Mouse (Mus musculus) midbrain, embryonic 11.5 days (tissue): ENCODE measurements around the gene Prlh. TPM values are rescaled to one million over a fixed set of nuclear protein-coding genes. Genes with fewer than 3 reads are reported as not detected.

Source experiments
- ATAC-seq: fragments of 200-750 bp; cut with Nextera tagmentation; 2 replicates; pipeline ENCODE4 v1.8.0; 2017; ENCODE audit warnings: moderate TSS enrichment, moderate library complexity; ENCODE audit not compliant: low FRiP score
- DNase-seq: peaks from one replicate; pipeline ENCODE4 v3.0.0; 2015; ENCODE audit warnings: low spot score; ENCODE audit errors: missing footprints
- H3K27ac ChIP-seq: fragments of 300-500 bp; sonication (generic); 2 replicates; pipeline ENCODE4 v1.5.1; 2014; ENCODE audit warnings: low read depth, low read length
- H3K27me3 ChIP-seq: fragments of 300-500 bp; sonication (generic); 2 replicates; pipeline ENCODE4 v1.6.1; 2014; ENCODE audit warnings: mild to moderate bottlenecking, low read length, moderate library complexity, mixed read lengths; ENCODE audit not compliant: control insufficient read depth, insufficient read depth
- H3K36me3 ChIP-seq: fragments of 300-500 bp; sonication (generic); 2 replicates; pipeline ENCODE4 v1.6.1; 2014; ENCODE audit warnings: mild to moderate bottlenecking, low read length, moderate library complexity, mixed read lengths; ENCODE audit not compliant: control insufficient read depth, insufficient read depth
- H3K4me1 ChIP-seq: fragments of 300-500 bp; sonication (generic); 2 replicates; pipeline ENCODE4 v1.6.1; 2014; ENCODE audit warnings: low read length; ENCODE audit not compliant: control insufficient read depth, insufficient read depth
- H3K4me2 ChIP-seq: fragments of 300-500 bp; sonication (generic); 2 replicates; pipeline ENCODE4 v1.6.1; 2014; ENCODE audit warnings: mild to moderate bottlenecking, moderate library complexity
- H3K4me3 ChIP-seq: fragments of 300-500 bp; sonication (generic); 2 replicates; pipeline ENCODE4 v1.5.1; 2014; ENCODE audit warnings: low read depth, low read length
- H3K9ac ChIP-seq: fragments of 300-500 bp; sonication (generic); 2 replicates; pipeline ENCODE4 v1.6.1; 2014; ENCODE audit warnings: low read length
- H3K9me3 ChIP-seq: fragments of 300-500 bp; sonication (generic); 2 replicates; pipeline ENCODE4 v1.6.1; 2016; ENCODE audit warnings: low read length; ENCODE audit not compliant: control insufficient read depth
- WGBS: fragments of 180-500 bp; shearing (Covaris S2); extraction: QIAGEN DNeasy Blood & Tissue Kit; methylation state at CpG from one replicate; pipeline ENCODE4 v1.1.7; 2014; 5-methylcytosine and 5-hydroxymethylcytosine counted together
- polyA plus RNA-seq: library from polyadenylated mRNA; unstranded; fragments of >200 nt; fragmentation: Nextera tagmentation; extraction: Ambion mirVana; gene quantifications from 2 replicates; pipeline ENCODE4 v1.2.1, GENCODE M21; 2014

The Prlh gene
- polyA plus RNA-seq, 1 experiment from 2014 or later = not detected

GRCm38 (mm10) chr1:90981346-90981745 is 28.4 kb downstream of the Prlh start:
- WGBS = 70% methylated on average over 3 of the region's 3 CpGs
- DNase-seq (peak; percentile 69), ATAC-seq (no peak)
- Histone ChIP-seq H3K36me3 (no peaks in the 10 kb centered on the region), H3K4me1 (no peaks in the 10 kb centered on the region), H3K9me3 (no peaks in the 10 kb centered on the region), H3K9ac (no peak overlapping the region), H3K27ac (no peak overlapping the region), H3K4me2 (no peak overlapping the region), H3K27me3 (no peaks in the 10 kb centered on the region), H3K4me3 (no peak overlapping the region)

- no peak overlapping the region for H3K9ac ChIP-seq
- ATAC-seq (no peak), DNase-seq (peak; percentile 70)
- H3K36me3 ChIP-seq = no peaks in the 10 kb centered on the region
- peaks cover 8% of the 10 kb centered on the region for H3K4me1 ChIP-seq
- H3K9me3 ChIP-seq = no peaks in the 10 kb centered on the region
- H3K4me3 ChIP-seq = no peak overlapping the region
- no peak overlapping the region for H3K4me2 ChIP-seq
- H3K27ac ChIP-seq = no peak overlapping the region
- 82% methylated on average over 1 of the region's 1 CpGs for WGBS
- H3K27me3 ChIP-seq = no peaks in the 10 kb centered on the region; the same call in 1 of the 2 replicates
Measured at GRCm38 (mm10) chr1:90995916-90996315, 43.0 kb downstream of the Prlh start.

GRCm38 (mm10) chr1:90997136-90997535 is 44.2 kb downstream of the Prlh start:
- peak; percentile 62 for DNase-seq
- no peak for ATAC-seq
- Histone ChIP-seq H3K4me2 (no peak overlapping the region), H3K27ac (no peak overlapping the region), H3K36me3 (no peaks in the 10 kb centered on the region), H3K9ac (no peak overlapping the region), H3K4me3 (no peak overlapping the region), H3K4me1 (peaks cover 8% of the 10 kb centered on the region), H3K9me3 (no peaks in the 10 kb centered on the region), H3K27me3 (no peaks in the 10 kb centered on the region; the same call in 1 of the 2 replicates)
- WGBS = 73% methylated on average over 4 of the region's 4 CpGs

GRCm38 (mm10) chr1:90997641-90998040 is 44.7 kb downstream of the Prlh start:
- DNase-seq = peak; percentile 85
- H3K36me3 ChIP-seq = no peaks in the 10 kb centered on the region
- H3K9ac ChIP-seq = no peak overlapping the region
- no peak overlapping the region for H3K4me3 ChIP-seq
- no peaks in the 10 kb centered on the region for H3K9me3 ChIP-seq
- no peak overlapping the region for H3K27ac ChIP-seq
- WGBS = 84% methylated on average over 5 of the region's 5 CpGs
- ATAC-seq = no peak
- H3K4me1 ChIP-seq = peaks cover 8% of the 10 kb centered on the region
- H3K27me3 ChIP-seq = no peaks in the 10 kb centered on the region; the same call in 1 of the 2 replicates
- H3K4me2 ChIP-seq = peak overlapping the region; percentile 97; the same call in 1 of the 2 replicates

GRCm38 (mm10) chr1:90998268-90998890 is 45.5 kb downstream of the Prlh start, which contains the start of gene Lrrfip1:
Gene Lrrfip1 (plus strand): TSS chr1:90998737.
- no peaks in the 10 kb centered on the region; the same call in 1 of the 2 replicates for H3K27me3 ChIP-seq
- H3K4me1 ChIP-seq = peaks cover 8% of the 10 kb centered on the region
- ATAC-seq = peak; percentile 80
- DNase-seq = peak; percentile 94
- H3K4me2 ChIP-seq = peak within 1 kb of the TSS; percentile 97
- WGBS = 2% methylated on average over 58 of the region's 59 CpGs
- no peaks in the 10 kb centered on the region for H3K36me3 ChIP-seq
- no peak within 1 kb of the TSS for H3K27ac ChIP-seq
- H3K9me3 ChIP-seq = no peaks in the 10 kb centered on the region
- peak within 1 kb of the TSS; percentile 84 for H3K9ac ChIP-seq
- H3K4me3 ChIP-seq = peak within 1 kb of the TSS; percentile 69

GRCm38 (mm10) chr1:90998891-90999611 is 46.1 kb downstream of the Prlh start:
- Histone ChIP-seq H3K9me3 (no peaks in the 10 kb centered on the region), H3K27ac (no peak overlapping the region), H3K4me1 (peaks cover 8% of the 10 kb centered on the region), H3K4me3 (peak overlapping the region; percentile 69), H3K36me3 (no peaks in the 10 kb centered on the region), H3K27me3 (no peaks in the 10 kb centered on the region; the same call in 1 of the 2 replicates), H3K4me2 (peak overlapping the region; percentile 97), H3K9ac (peak overlapping the region; percentile 84)
- WGBS = 1% methylated on average over 41 of the region's 41 CpGs
- peak; percentile 95 for DNase-seq
- peak; percentile 73 for ATAC-seq

GRCm38 (mm10) chr1:90999911-91000601 is 47.1 kb downstream of the Prlh start:
- no peak overlapping the region; the same call in 1 of the 2 replicates for H3K9ac ChIP-seq
- ATAC-seq = no peak
- H3K27me3 ChIP-seq = no peaks in the 10 kb centered on the region; the same call in 1 of the 2 replicates
- H3K4me2 ChIP-seq = peak overlapping the region; percentile 97
- no peaks in the 10 kb centered on the region for H3K36me3 ChIP-seq
- no peak overlapping the region for H3K27ac ChIP-seq
- H3K9me3 ChIP-seq = no peaks in the 10 kb centered on the region
- DNase-seq = peak; percentile 84
- H3K4me1 ChIP-seq = peaks cover 8% of the 10 kb centered on the region
- 72% methylated on average over 10 of the region's 10 CpGs for WGBS
- H3K4me3 ChIP-seq = no peak overlapping the region

- Histone ChIP-seq H3K9me3 (no peaks in the 10 kb centered on the region), H3K36me3 (no peaks in the 10 kb centered on the region), H3K27me3 (no peaks in the 10 kb centered on the region; the same call in 1 of the 2 replicates), H3K4me1 (peaks cover 8% of the 10 kb centered on the region), H3K4me2 (no peak overlapping the region), H3K4me3 (no peak overlapping the region), H3K27ac (no peak overlapping the region), H3K9ac (no peak overlapping the region)
- ATAC-seq (no peak), DNase-seq (no peak)
- WGBS = 88% methylated on average over 3 of the region's 3 CpGs
Measured at GRCm38 (mm10) chr1:91001101-91001500, 48.2 kb downstream of the Prlh start.
